Mouse (Mus musculus) hindbrain, postnatal 0 days (tissue): ENCODE measurements around the gene Large2. TPM values are rescaled to one million over a fixed set of nuclear protein-coding genes. Genes with fewer than 3 reads are reported as not detected.

Experiments
- ATAC-seq: fragments of 200-750 bp; cut with Nextera tagmentation; 2 replicates; pipeline ENCODE4 v1.8.0; 2017; ENCODE audit warnings: mild to moderate bottlenecking, moderate TSS enrichment, moderate library complexity
- DNase-seq: peaks from one replicate; pipeline ENCODE4 v3.0.0-alpha.2; 2015; ENCODE audit warnings: low spot score
- H3K27ac ChIP-seq: fragments of 300-500 bp; sonication (generic); 2 replicates; pipeline ENCODE4 v1.5.1; 2014; ENCODE audit warnings: mild to moderate bottlenecking
- H3K27me3 ChIP-seq: fragments of 300-500 bp; sonication (generic); 2 replicates; pipeline ENCODE4 v1.6.1; 2014; ENCODE audit warnings: low read length, mixed read lengths; ENCODE audit not compliant: insufficient read depth
- H3K36me3 ChIP-seq: fragments of 300-500 bp; sonication (generic); 2 replicates; pipeline ENCODE4 v1.6.1; 2014; ENCODE audit warnings: low read length, mixed read lengths; ENCODE audit not compliant: insufficient read depth
- H3K4me1 ChIP-seq: fragments of 300-500 bp; sonication (generic); 2 replicates; pipeline ENCODE4 v1.6.1; 2014; ENCODE audit warnings: antibody characterized with exemption, low read length, mixed read lengths; ENCODE audit not compliant: insufficient read depth
- H3K4me2 ChIP-seq: fragments of 300-500 bp; sonication (generic); 2 replicates; pipeline ENCODE4 v1.6.1; 2014; ENCODE audit warnings: low read depth, mild to moderate bottlenecking, low read length, moderate library complexity, mixed read lengths
- H3K4me3 ChIP-seq: fragments of 300-500 bp; sonication (generic); 2 replicates; pipeline ENCODE4 v1.5.1; 2014; ENCODE audit warnings: low read length
- H3K9ac ChIP-seq: fragments of 300-500 bp; sonication (generic); replicated peaks from 2 replicates; pipeline ENCODE4 v1.6.1; 2014; ENCODE audit warnings: mild to moderate bottlenecking, low read length, moderate library complexity, mixed read lengths
- H3K9me3 ChIP-seq: fragments of 300-500 bp; sonication (generic); 2 replicates; pipeline ENCODE4 v1.6.1; 2016; ENCODE audit warnings: low read length, mixed read lengths
- CTCF ChIP-seq: IDR thresholded peaks from 2 replicates; pipeline ENCODE4 v1.5.1; 2016; ENCODE audit warnings: antibody characterized with exemption, control low read depth, low read depth
- WGBS: fragments of 180-500 bp; shearing (Covaris S2); extraction: QIAGEN DNeasy Blood & Tissue Kit; methylation state at CpG from one replicate; pipeline ENCODE4 v1.1.7; 2014; 5-methylcytosine and 5-hydroxymethylcytosine counted together
- polyA plus RNA-seq: library from polyadenylated mRNA; unstranded; fragments of >200 nt; fragmentation: Nextera tagmentation; extraction: Ambion mirVana; gene quantifications from 2 replicates; pipeline ENCODE4 v1.2.1, GENCODE M21; 2015
- total RNA-seq: library from RNA; depleted of rRNA; stranded (reverse); fragments of >200 nt; gene quantifications from 2 replicates; pipeline ENCODE4 v1.2.3, GENCODE M21; 2014

Large2 gene
- total and polyA plus RNA-seq, 2 experiments from 2014 or later: 0.16 to 1.8 TPM

DNA sequence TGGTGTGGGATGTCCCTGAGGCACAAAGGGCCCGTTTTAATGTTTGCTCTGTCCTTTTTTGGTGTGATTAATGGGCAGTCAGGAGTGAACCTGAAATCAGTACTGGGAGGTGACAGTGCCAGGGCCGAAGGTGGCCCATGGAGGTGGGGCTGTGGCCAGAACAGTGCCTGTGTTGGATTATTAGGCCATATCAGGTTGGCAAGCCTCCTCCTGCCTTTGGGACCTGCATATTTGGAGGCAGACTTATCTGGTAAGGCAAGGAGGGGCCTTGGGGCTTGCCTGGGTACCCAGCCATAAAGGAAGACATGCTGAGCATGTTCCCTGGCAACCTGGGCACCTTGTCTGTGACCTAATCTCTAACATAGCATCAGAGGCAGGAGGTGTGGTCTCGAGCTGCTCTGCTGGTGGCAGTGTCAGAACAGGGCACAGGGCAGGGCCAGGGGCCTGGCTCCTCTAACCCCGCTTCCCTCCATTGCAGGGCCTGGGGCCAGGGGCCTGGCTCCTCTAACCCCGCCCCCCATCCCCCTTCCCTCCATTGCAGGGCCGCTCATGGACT lies 5.9 kb upstream of the Large2 start:
- Histone ChIP-seq H3K9ac (no peak overlapping the region), H3K27me3 (no peaks in the 10 kb centered on the region), H3K9me3 (no peaks in the 10 kb centered on the region), H3K4me1 (peaks cover 8% of the 10 kb centered on the region; the same call in 1 of the 2 replicates), H3K4me3 (no peak overlapping the region), H3K27ac (no peak overlapping the region), H3K36me3 (peaks cover 55% of the 10 kb centered on the region), H3K4me2 (no peak overlapping the region)
- no peak for TF ChIP-seq CTCF
- no peak for DNase-seq
- WGBS: 70% methylated on average over 6 of the region's 6 CpGs
- ATAC-seq: no peak

DNA sequence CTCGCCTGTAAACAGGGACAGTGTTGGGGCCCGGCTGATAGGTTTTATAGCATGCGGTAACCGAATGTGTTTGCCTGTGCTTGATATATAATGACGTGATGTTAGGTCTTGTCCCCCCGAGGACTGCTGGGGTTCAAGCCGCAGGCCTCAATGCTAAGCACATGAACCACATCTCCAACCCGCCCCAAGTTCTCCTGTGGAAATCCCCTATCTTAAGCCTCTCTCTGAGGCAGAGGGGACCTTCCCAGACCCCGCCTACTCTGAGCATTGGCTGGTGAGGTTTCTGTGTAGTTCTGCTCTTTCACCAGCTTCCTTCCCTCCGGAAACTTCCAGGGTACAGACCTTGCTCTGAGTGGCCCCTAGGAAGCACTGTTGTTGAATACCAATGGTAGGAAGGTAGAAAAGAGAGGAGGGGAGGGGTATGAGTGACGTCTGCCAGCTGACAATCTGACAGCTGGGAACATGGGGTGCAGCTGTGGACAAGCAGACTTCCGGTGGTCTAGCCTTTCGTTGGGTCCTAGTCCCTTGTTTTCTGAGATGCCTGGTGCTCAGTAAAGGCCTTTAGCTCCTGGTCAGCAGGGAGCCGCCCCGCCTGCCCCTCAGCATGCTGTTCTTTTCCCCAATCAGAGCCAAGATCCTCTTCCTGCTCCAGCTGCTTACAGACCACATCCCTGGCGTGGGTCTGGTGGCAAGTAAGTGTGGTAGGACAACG lies 5.3 kb upstream of the Large2 start:
- no peaks in the 10 kb centered on the region for H3K27me3 ChIP-seq
- H3K4me1 ChIP-seq: peaks cover 8% of the 10 kb centered on the region; the same call in 1 of the 2 replicates
- no peak for DNase-seq
- ATAC-seq: no peak
- TF ChIP-seq CTCF: no peak
- no peak overlapping the region for H3K9ac ChIP-seq
- H3K9me3 ChIP-seq: no peaks in the 10 kb centered on the region
- H3K4me3 ChIP-seq: no peak overlapping the region
- H3K27ac ChIP-seq: no peak overlapping the region
- H3K4me2 ChIP-seq: no peak overlapping the region
- WGBS: 75% methylated on average over 17 of the region's 17 CpGs
- peaks cover 48% of the 10 kb centered on the region for H3K36me3 ChIP-seq

DNA sequence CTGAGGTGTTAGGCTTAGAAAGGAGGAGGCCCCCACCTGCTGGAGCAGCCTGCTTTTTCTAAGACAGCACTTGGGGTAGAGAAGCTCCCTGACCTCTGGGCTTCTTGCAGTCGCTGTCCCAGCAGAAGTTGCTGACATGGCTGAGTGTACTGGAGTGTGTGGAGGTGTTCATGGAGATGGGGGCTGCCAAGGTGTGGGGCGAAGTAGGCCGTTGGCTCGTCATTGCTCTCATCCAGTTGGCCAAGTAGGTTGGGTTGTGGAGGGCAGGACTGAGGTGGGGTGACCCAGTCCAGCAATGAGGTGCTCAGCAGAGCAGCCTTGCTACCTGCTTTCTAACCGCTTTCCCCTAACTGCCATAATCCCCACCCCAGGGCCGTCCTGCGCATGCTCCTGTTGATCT lies 2.7 kb upstream of the Large2 start:
- no peak for ATAC-seq
- Histone ChIP-seq H3K4me3 (no peak overlapping the region), H3K9me3 (no peaks in the 10 kb centered on the region), H3K27ac (no peak overlapping the region), H3K27me3 (no peaks in the 10 kb centered on the region), H3K4me2 (no peak overlapping the region), H3K36me3 (peaks cover 26% of the 10 kb centered on the region), H3K4me1 (peaks cover 8% of the 10 kb centered on the region; the same call in 1 of the 2 replicates), H3K9ac (no peak overlapping the region)
- no peak for DNase-seq
- 87% methylated on average over 7 of the region's 7 CpGs for WGBS
- TF ChIP-seq CTCF: no peak

DNA sequence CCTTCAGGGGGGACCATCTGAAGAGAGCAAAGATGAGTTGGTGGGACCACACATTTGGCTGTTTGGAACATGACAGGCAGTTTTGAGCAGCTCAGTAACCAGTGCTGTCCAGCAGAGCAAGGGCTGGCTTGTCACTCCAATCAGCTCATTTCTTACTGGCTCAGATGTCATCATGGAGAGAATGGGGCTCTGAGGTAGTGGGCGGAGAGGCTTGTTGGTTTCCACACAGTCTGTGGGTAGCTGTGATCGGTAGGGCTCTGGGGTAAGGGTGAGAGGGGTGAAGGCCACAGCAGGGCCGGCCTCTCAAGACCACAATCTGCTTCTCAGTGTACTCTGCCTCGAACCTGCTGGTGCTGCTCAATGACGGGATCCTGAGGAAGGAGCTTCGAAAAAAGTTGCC lies 1.6 kb upstream of the Large2 start:
- Histone ChIP-seq H3K4me1 (peaks cover 18% of the 10 kb centered on the region), H3K9ac (peak overlapping the region; percentile 56; the same call in 1 of the 2 replicates)
- 85% methylated on average over 6 of the region's 6 CpGs for WGBS

DNA sequence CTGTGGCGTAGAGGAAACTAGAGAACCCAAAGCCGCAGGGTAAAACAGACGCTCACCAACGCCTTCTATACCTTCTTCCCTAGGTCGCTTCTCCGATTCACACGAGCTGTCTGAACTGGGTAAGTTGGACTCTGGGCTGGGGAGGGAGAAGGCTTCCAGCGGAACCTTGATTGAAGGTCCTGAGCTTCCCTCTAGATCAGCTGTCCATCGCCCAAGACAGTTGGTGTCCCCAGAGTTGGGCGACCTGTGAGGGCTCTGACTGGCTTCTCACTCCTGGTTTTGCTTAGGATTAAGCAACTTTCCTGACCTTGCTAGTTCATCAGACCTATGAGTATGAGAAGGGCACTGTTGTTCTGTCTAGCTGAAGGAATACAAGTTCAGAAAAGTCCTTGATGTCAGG lies 1.1 kb upstream of the Large2 start:
- Histone ChIP-seq H3K4me1 (peaks cover 23% of the 10 kb centered on the region), H3K27me3 (no peaks in the 10 kb centered on the region), H3K9me3 (no peaks in the 10 kb centered on the region), H3K4me2 (peak overlapping the region; percentile 66), H3K27ac (peak overlapping the region; percentile 80; the same call in 1 of the 2 replicates), H3K9ac (peak overlapping the region; percentile 56), H3K4me3 (peak overlapping the region; percentile 55), H3K36me3 (peaks cover 17% of the 10 kb centered on the region)
- ATAC-seq (no peak), DNase-seq (no peak)
- WGBS: 11% methylated on average over 10 of the region's 10 CpGs
- TF ChIP-seq CTCF: no peak

More for the DNA sequence above, 1.6 kb upstream of the Large2 start:
- Histone ChIP-seq H3K27me3 (no peaks in the 10 kb centered on the region), H3K4me3 (peak overlapping the region; percentile 55; the same call in 1 of the 2 replicates), H3K27ac (no peak overlapping the region), H3K9me3 (no peaks in the 10 kb centered on the region), H3K4me2 (peak overlapping the region; percentile 66), H3K36me3 (peaks cover 18% of the 10 kb centered on the region)
- TF ChIP-seq CTCF: no peak
- ATAC-seq (no peak), DNase-seq (no peak)

DNA sequence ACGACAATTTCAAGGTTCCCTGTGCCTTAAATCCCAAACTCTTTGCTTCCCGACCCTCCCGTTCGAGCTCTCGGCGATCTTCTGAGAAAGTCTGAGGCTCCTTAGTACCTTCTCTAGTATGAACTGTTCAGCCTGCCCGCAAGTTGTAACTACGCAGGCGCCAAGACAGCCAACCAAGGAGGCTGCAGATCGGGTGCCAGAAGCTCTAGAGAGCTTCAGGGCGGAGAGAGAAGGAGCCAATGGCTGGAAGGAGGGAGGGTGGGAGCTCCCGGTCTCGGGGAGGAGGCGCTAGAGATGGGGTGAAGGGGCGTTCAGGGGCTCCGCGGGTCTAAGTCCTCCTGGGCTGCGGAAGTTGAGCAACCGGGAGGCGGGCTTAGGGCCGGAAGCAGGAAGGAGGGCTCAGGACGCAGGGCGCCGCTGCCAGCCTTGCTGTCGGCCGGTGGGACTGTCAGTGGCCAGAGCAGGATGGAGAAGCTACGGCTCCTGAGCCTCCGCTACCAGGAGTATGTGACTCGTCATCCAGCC lies 492 bp upstream of the Large2 start:
- Histone ChIP-seq H3K27ac (peak overlapping the region; percentile 80), H3K4me3 (peak overlapping the region; percentile 55), H3K9ac (peak overlapping the region; percentile 56), H3K4me1 (peaks cover 29% of the 10 kb centered on the region), H3K9me3 (no peaks in the 10 kb centered on the region), H3K27me3 (no peaks in the 10 kb centered on the region), H3K4me2 (peak overlapping the region; percentile 66), H3K36me3 (peaks cover 17% of the 10 kb centered on the region)
- ATAC-seq (peak; percentile 97), DNase-seq (peak; percentile 98)
- TF ChIP-seq CTCF: peak; percentile 34
- WGBS: under 1% methylated on average over 28 of the region's 29 CpGs
